Mouse (Mus musculus): Measurements from ENCODE around the gene Lin54.
"Not testable (repeated sequence)": the region's sequence is repeated elsewhere in the genome, so short reads cannot be mapped to it uniquely, and the experiment has no call there.

Lin54 gene

DNA sequence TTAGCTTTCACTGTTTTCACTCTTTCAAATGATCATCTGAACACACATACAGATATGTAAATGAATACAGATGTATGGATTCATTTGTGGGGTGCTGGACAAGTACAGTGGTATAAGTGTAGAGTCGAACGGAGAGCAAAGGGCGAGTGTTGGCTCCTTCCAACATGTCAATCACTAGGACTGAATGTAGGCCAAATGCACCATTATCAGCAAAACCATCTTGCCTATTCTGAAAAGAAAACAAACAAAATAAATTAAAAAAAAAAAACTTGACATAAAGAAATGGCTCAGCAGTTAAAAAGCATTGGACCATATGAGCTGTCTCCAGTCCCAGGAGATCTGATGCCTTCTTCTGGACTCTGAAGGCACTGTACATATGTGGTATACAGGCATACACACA is 12.2 kb downstream of the Lin54 start:
- DNase-seq = no peak

DNA sequence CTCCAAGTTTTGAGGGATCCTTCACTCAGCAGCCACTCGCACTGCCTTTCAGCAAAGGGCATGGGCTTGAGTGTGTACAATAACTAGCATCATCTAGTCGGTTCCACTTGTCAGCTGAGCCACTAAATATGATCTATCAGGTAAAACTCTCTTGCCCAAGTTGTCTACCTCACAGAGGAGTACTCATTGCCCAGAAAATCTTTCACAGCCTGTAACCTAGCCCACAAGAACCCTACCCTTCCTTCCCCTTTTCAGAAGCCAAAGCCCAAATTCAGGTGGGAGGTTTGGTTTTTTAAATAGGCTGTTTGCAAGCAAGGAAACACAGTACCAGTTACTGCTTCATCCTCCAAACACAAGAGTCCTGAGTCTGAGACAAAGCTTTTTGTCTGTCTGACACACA is 13.3 kb downstream of the Lin54 start:
- no peak for DNase-seq

DNA sequence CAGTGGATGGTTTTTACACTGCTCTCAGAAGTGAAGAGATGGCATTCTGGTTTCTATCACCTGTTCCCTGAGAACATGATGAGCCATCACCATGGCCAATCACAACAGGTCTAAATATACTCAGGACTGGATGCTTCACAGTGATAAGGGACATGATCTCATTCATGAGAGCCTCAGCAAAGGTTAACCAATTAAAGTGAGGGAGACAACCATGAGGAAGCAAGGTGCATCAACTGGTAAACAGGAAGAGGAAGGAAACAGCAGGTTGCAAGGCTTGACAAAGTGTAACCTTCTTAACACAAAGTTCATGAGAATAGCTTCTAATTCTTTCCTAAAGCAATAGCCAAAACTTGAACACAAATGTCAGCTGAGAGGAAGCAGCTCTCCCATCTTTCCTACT is 16.9 kb downstream of the Lin54 start:
- no peak for DNase-seq

DNA sequence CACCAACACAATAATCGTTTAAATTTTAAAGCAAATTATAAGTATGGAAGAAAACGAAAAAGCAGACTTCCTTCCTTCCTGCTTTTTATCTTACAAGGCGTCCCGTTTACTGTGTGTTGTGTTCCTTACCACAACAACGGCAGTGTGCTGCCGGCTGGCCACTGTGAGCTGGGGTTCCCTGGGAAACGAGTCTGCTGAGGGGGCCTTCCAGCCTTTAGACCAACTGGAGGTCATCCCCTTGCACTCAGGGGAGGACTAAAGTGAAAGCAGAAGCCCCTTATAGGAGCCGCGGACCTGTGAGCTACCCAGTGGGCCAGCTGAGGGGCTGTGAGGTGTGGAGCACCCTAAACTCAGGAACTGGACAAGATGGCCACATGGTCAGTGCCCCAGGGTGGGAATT is 22.8 kb downstream of the Lin54 start:
- no peak for DNase-seq

DNA sequence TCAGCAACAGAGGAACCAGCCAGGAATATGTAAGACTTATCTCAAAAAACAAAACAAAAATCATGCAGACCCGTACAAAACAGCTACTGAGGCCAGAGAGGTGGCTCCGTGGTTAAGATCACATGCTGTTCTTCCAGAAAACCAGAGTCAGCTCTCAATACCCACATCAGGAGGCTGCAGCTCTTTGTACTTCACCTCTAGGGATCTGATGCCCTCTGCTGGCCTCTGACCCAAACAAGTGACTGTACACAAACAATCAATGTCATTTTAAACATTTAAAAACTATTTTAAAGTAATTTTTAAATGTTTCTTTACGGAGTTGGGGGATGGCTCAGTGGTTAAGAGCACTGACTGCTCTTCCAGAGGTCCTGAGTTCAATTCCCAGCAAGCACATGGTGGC is 24.1 kb downstream of the Lin54 start:
- peak; percentile 14 for DNase-seq

DNA sequence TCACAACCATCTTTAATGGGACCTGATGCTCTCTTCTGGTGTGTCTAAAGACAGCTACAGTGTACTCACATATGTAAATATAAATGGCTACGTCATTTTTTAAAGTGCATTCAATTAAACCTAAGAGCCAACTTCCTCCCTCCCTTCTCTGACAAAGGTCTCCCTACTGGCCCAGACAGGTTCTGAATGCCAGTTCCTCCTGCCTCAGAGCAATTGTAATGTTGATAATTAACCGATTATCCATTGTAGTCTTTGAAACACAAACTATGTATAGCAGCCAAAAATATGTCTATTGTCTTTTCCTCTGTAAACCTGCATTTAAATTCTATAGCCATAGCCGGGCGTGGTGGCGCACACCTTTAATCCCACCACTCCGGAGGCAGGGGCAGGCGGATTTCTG is 33.1 kb downstream of the Lin54 start:
- DNase-seq = no peak

DNA sequence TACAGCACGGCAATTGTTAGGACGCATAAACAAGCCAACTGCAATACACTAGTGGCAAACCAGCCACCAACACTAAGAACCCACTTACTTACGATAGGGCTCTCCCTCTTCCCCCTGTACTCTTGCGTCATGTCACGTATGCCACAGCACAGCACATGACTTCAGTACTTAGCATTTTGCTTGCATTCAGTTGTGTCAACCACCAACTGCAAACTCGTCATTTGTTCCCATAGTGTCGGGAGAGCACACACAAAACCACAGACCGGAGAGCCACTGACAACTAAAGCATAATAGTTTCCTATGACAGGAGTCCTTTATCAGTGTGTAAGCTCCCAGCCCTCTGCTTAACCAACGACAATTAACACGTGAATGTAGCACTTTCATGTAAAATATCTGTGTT is 33.8 kb downstream of the Lin54 start:
- DNase-seq = peak; percentile 2

DNA sequence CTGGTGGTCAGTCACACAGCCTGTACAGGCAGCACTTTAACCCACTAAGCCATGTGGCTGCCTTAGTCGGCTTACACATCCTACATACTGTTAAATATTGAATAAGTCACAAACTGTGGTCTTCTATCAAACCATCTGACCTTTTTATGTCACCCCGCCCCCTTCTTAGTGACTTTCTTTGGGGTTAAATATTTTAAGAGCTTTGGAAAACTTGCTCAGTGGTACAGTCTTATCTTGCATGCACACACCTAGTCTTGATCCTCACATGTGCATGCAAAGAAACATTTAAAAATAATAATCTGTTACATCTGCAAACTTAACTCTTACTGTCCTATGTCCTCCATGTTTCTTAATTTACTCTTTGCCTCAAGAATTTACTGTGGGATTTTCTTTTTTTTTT is 38.1 kb downstream of the Lin54 start:
- DNase-seq = no peak

DNA sequence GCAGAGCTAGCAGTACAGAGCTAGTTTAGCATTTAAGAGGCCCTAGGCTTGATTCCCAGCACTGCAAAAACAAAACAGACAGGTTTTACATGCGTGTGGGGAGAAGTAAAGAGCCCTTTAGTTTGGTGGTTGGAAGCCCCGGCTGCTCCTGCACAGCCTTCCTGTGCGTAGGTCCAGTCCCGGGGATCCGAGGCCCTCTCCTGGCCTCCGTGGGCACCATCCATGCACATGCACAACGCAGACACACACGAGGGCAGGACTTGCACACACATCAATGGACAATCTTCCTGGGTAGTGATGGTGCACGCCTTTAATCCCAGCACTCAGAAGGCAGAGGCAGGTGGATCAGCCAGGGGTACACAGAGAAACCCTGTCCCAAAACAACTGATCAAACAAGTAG is 38.9 kb downstream of the Lin54 start:
- no peak for DNase-seq

DNA sequence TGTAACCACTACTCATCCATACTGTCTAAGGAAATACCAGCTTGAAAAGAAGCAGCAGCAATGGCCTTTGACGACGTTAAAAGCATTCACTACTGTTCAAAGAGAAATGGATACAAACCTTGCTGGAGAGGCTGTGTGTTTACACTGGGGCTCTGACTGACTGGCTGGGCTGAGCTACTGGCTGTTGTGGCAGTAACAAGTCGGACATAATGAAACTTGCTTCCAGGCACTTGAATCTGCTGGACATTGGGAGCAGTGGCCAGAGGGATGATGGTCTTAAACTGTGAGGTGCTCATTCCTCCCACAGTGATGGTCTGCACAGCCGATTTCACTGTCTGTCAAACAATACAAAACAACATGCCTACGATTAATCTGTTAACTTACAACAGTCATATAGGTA is 41.0 kb downstream of the Lin54 start:
- DNase-seq = no peak

DNA sequence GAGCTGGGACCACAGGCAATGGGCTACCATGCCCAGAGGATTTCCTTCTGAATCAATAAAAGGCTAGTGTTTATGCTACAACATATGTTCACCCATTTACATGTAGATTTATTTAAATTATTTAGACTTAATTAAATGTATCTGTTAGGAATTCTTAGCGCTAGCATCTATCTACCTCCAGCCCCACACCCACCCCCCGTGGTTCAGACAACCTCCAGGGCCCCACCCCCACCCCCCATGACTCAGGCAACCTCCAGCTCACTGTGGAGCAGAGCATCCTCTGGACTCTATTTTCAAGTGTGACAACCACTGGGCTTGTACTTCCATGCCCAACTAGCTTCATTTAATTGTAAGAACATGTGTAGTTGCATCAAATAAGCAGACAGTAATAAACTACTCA is 48.6 kb downstream of the Lin54 start:
- DNase-seq = no peak

DNA sequence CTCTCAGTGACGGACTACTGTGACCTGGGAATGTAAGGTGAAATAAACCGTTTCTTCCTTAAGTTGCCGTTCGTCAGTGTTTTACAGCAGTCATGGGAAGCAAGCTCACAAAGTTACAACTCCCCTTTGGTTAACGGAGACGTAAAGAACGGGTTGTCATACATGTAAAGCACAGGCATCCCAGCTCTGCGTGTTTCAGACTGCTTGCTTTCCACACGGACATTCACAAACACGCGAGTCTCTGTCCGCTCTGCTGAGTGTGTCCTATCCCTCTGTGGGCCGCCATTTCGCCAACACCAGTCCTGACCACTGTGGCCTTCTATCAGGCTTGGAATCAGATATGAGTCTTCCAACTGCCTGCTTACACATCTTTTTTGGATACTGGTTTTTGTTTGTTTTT is 61.6 kb downstream of the Lin54 start:
- no peak for DNase-seq

DNA sequence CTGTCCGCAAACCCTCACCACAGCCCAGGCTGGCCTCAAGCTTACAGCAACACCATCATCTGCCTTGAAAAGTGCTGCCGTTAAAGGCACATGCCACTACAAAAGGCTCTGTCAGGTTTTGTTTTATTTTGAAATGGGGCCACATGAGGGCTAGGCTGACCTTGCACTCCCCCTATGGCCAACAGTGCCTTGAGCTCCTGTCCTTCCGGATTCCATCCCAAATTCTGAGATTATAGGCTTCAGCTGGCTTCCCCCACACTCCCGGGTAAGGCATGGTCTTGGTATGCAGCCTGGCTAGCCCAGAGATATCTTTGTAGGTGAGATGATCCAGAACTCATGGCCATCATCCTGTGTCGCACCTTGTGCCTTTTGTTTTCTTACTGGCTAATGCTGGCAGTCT is 62.5 kb downstream of the Lin54 start:
- no peak for DNase-seq

DNA sequence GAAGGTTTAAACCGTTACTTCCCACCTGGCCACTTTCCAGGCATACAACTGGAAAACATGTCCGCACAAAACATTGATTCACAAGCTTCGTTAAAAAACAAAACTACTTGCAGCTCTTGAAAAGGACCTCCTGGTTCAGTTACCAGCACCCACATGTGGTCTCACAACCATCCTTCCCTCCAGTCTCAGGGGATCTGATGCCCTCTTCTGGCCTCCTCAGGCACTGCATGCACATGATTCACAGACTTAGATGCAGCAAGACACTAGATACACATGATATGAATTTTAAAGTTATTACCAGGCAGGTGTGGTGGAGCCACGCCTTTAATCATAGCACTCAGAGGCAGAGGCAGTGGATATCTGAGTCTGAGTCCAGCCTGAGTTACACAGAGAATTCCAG is 63.4 kb downstream of the Lin54 start:
- no peak for DNase-seq

DNA sequence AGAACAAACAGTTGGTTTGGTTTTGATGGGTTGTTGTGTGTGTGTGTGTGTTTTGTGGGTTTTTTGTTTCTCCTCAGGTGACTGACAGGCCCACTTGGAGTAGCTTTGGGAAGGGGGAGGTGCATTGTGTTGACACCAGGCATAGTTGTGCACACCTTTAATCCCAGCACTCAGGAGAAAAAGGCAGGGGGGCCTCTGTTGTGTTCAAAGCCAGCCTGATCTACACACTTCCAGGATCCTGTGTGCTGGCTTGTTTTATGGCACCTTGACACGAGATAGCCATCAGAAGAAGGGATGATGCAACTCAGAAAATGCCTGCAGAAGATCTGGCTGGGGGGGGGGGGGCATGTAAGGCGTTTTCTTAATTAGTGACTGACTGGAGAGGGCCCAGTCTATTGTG is 69.5 kb downstream of the Lin54 start:
- DNase-seq = no peak

DNA sequence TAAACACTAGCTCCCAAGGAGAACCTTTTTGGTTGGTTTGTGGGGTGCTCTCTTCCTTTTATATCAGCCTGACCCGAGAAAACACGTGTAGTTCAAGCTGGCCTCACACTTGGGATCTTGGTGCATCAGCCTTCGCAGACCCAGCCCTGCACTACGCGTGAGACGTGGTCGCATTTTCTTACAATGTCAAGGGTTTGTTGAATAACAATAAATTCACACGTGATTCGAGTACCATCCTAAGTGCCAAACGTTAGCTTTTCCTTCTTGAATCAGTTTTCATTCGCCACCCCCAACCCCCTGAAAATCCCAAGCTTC is 70.4 kb downstream of the Lin54 start:
- peak; percentile 22 for DNase-seq

DNA sequence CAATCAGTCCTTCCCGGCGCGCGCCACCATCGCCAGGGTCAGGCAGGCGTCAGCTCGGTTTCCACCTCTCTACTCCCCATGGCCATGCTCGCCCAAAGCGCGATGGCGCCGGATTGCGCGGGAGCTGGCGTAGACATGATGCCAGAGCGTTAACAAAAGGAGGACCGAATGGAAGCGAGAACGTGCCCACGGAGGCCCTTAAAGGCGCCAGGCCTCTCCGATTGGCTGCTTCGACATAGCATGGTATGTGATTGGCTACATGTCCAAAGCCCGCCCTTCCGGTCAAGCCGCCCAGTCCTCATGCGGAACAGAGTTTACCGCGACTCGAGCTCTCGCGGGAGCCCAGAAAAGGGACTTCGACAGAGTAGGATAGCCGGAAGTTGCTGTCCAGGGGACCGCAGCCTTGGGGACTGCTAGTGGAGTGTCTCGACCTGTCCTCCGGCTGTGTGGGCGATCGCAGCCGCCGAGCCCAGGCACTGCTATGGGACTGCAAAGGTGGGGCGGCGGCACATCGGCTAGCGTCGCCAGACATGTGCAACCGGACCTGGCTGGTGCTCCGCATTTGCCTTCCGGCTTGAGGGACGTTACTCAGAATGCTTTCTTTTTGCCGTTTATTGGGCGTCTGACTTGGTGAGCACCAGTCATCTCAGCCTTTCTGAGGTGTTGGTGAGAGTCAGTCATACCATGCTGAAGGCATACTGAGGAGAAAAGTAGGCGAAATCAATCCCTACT is 70.9 kb downstream of the Lin54 start:
- peak; percentile 96 for DNase-seq

DNA sequence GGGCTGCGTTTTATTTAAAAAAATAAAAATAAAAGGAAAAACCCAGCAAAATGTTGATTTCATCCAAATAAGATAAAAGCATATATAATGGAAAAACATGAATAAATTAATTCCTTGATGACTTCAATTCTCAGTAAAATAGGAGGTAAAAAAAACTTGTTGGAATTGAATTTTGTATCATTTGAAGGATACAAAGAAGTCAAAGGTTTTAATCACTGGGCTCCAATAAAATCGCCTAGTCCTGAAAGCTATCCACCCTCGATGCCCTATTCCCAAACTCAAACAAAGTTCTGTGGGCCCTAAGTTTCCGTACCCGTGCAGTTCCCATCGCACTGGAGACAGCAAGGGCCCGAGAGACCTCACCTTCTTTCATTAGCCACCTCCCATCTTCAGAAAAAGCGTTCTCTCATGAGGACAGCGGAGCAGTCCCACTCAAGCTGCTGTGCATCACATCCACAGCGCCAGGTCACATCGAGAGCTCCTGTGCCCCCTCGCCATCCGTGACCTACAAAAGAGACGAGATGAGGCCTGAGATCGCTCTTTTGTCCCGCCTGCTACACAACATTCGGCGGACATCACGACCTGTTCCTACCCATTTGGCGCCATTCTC is 71.6 kb downstream of the Lin54 start:
- DNase-seq = no peak

DNA sequence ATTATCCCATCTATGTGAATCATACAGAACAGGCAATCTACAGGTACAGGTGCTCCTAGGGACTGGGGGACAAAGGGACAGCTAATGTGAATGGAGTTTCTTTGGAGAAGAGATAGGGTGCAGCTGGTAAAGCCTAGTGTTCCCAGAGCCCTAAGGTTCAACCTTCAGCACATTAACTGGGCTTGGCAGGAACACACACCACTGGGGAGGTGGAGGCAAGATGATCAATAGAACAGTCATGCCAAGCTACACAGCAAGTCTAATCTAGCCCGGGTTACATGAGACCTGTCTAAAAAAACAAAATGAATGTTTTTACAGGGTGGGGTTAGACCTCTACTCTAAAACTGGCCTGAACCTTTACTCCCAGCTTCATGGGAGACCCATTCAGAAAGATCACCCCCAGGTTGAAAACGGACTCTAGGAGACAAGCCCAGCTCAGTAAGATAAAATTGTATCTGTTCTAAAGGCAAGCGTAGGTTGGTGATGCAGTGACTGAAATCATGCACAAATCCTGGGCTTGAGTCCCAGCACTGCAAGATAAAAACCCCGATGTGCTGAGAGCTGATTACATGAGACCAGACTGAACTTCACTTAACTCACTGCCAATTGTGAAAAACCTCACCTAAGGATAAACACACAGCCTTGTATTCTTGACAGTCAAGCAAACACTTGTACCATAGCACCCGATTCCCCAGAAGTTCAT is 72.3 kb downstream of the Lin54 start:
- DNase-seq = no peak

DNA sequence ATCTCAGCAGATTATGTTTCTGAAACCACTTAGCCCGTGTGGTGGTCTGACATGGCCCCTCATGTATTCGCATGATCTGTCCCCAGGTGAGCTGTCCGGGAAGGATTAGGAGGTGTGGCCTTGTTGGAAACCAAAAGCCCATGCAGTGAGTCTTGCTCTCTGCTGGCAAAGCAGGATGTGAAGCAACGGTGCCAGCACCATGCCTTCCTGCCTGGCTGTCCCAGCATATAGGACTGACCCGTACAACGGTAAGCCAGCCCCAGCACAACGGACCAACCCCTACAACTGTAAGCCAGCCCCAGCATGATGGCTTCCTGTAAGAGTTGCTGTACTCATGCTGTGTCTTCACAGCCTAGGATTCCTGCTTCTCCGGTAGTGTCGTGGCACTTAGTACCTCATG is 73.2 kb downstream of the Lin54 start:
- DNase-seq = no peak

DNA sequence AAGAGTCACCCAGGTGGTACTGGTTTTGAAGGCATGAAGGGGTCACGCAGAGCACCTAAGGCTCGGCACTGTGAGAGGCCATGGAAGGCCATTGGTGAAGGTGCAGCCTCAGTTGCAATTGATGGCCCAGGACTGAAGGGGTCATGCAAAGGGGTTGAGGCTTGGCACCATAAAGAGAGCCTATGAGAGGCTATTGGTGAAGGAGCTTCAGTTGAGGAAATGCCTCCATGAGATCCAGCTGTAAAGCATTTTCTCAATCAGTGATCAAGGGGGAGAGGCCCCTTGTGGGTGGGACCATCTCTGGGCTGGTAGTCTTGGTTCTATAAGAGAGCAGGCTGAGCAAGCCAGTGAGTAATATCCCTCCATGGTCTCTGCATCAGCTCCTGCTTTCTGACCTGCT is 74.6 kb downstream of the Lin54 start:
- DNase-seq = not testable (repeated sequence)

DNA sequence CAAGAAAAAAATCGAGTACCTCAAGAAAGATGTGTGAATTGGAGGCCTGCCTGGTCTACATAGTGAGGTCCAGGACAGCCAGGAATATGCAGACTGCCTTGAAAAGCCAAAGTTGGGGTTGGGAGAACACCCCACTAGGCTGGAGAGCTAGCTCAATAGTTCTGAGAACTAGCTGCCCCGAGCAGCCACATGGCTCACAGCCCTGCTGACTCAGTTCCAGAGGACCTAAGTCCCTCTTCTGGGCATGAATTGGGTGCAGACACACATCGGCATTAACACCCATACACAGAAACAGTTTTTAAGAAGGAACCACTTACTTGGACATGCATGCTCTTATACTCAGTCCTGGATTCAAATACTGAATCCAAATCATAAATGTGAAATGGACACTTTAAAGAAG is 76.2 kb downstream of the Lin54 start:
- no peak for DNase-seq

DNA sequence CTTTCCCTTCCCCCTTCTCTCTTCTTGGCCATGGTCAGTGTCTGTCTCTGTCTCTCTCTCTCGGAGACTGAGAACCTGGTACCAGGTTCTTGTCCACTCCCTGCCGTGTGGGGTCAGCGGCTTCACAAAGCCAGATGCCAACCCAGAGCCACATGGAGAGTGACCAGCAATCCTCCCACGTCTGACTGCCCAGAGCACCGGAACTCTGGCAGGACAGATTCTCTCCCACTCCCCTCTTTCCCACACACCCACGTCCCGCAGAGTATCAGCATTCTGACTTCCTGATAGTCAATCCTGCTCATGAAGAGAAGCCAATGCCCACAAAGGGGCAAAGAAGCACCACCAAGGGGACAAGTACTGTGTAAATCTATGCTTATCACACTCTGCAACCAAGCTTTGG is 76.8 kb downstream of the Lin54 start:
- no peak for DNase-seq

DNA sequence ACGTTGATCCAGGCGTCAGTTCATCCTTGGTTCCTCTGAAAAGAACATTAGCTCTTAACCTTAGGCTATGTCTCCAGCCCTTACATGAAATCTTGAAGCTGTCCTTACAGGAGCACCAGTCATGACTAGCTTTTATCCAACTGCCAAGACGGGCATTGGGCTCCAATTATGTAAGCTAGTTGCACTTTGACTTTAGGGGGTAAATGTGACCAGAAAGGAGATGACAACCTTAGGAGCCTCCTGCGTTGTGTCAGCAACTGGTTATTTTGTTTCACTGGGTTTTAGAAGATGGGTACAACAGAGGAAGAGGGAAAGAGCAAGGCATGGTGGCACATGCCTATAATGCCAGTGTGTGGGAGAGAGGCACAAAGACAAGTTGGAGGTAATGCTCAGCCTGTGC is 81.6 kb downstream of the Lin54 start:
- no peak for DNase-seq

DNA sequence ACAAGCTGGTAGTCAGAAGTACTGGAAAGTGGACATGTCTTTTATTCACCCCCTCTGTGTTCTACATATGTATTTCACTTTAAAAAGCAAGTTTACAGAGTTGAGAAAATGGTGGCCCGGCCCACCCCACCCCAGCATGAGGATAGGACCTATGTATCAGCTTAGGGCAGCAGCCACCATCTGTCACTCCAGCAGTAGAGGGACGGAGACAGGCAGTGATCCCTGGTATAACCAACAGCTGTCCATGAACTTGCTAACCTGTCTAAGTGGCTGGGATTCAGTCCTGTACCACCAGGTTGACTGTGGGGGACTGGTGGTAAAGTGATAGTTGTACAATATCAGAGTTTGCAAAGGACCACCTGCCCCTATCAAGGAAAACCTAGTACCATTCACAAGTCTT is 82.4 kb downstream of the Lin54 start:
- no peak for DNase-seq

Data from lung, postnatal 36 days (tissue).